Mouse (Mus musculus) heart, postnatal 10 days (tissue): ENCODE data around the gene Pdzd2. TPM values are rescaled to one million over a fixed set of nuclear protein-coding genes. Genes with fewer than 3 reads are reported as not detected.
A peak's percentile ranks its signal among the peaks of the same experiment; 100 is the strongest.

Experiments used
- DNase-seq, 2 experiments: peaks; one replicate each; pipeline ENCODE4 v3.0.0; 2021
- intact Hi-C: fragments of 180-260 bp; cut with DNase I; formaldehyde crosslinking; loops from one replicate; pipeline ENCODE4 v1.15.1; 2025
- total RNA-seq, 2 experiments: library from RNA; stranded (reverse); gene quantifications; 2 replicates each; pipeline ENCODE4 v1.2.3; 2021

Pdzd2 gene
- total RNA-seq, 2 experiments from 2014 or later = 186 to 218 TPM

DNA sequence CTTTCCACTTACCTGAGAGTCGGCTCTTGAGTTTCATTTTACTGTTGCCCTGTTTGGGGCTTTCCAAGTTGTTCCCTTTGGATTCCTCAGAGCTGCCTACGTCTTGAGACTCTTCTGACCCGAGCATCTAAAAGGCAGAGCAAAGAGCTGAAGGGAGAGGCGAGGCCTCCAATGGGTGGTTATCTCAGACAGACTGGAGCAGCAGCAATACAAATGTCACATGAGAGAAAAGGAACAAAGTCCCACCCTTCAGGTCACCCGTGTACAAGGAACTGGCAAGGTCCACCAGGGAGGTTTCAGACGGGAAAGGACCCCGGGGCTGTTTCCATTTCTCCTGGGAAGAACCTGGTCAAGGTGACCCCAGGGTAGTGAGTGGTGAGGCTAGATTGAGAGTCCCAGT lies 320.3 kb downstream of the Pdzd2 start:
- intact Hi-C loops = no loop called here
- DNase-seq = no peak

DNA sequence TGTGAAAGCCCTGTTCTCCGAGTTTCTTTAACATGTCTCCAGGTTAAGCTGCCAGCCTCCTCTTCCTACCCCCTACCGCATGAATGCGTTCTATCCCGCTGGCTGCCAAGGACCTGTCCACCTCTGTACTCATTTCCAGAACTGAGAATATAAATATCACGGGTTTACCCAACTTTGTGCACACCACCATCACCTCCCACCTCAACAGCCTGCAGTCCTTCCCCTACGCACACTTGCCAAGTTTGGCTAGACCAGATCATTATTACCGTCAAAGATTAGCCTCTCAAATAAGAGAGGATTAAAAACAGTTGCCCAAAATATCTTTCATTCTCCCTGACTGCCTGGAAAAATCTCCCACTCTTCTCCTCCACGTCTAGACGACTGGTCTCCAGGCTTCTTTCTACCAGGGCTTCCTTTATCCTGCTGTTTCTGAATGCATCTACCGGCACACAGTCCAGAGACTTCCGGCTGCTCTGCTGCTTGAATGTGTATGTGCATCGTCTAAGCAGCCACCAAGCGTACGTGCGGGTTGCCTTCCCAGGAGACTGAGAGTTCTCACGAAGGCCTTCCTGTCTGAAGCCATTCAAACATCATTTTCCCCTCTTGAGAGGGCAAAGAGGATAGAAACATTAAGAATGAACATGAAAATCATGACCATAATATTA lies 324.1 kb downstream of the Pdzd2 start:
- intact Hi-C loops = no loop called here
- peak; percentile 47 to 58 for DNase-seq

DNA sequence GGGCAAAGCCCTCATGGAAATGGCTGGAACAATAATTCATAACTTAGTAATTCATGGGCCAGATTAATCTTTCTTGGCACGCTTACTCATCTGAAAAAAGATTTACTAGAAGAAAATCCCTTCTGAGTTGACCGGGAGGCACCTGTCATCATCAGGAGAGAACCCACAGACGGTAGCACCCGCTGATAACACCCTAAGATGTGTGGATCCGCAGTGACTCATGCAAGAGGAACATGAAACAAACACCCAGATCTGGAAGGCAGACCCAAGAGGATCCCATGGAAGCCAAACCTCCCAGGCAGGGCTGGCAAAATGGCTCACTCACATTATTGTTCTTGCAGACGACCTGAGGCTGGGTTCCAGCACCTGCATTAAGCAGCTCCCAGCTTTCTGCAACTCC lies 325.0 kb downstream of the Pdzd2 start:
- intact Hi-C loops = no loop called here

DNA sequence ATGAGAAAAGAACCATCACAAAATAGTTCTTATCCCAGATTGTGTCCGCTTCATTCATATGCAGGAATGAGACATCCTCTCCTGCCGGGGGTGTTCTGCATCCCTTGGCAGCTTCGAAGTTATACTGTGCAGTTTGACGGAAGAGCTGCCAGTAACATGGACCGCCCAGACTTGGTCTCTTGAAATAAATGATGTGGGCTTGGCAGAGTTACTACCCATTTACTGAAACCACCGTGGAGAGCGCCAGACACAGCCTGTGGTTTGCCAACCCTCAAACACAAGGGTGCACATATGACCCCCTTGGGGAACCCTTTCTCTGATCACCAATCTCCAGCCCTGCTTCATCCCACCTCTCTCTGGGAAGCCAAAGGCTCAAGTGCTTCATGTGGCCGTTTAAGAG lies 331.5 kb downstream of the Pdzd2 start:
- no peak for DNase-seq
- intact Hi-C loops = no loop called here

More for the DNA sequence above, 325.0 kb downstream of the Pdzd2 start:
- peak in 1 of 2 experiments; percentile 21 for DNase-seq

DNA sequence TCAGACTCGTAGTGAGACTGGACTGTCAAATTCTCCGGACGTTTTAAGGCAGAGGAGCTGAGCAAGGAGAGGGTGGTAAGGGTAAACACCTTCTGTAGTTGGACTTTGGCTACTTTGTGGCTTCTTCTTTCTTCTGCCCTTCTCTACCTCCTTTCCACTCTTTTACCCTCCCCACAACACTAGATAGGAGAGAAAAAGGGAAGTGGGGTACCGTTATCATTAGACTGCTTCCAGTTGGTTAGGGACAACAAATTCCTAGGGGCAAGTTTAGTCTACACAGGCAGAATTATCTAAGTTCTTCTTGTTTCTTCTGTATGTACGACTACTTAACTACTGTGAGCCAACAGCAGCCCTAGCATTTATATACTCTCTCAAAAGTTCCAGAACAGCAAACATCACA lies 334.1 kb downstream of the Pdzd2 start:
- no peak for DNase-seq
- intact Hi-C loops = no loop called here

DNA sequence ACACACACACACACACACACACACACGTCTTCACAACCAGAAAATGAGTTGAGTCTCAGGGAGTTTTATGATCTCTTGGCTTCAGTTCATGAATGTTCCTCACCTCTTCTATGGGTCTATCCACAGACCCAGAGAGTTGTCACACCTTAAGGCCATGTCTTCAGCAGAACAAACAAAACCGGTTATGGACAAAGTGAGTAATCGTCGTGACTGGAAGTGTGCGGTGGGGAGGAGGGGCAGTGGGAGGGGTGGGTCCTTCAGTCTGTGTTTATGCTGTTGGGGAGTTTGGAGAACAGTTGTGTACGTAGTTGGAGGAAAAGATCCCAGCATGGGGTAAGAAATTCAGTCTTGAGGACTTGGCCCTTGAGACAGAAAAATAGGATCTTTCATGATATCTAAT lies 342.7 kb downstream of the Pdzd2 start:
- intact Hi-C loops = no loop called here
- no peak for DNase-seq

DNA sequence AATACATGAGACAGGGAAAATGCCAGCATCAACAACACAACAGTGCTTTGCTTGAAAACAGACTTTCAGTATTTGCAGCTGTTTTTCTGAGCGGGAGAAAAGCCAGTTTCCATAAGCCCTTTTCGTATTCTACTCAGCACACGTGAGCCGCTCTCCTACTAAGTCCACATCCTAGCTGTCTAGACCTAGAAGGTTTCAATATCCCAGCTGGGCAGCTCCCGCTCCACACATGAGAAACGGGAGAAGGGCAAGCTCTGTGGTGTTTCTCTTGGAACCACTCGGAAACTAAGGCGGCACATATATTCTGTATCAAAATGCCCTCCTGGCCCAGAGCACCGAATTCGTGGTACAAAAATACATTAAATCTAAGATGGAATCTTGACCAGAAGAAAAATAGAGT lies 345.0 kb downstream of the Pdzd2 start:
- intact Hi-C loops = no loop called here
- DNase-seq = no peak

DNA sequence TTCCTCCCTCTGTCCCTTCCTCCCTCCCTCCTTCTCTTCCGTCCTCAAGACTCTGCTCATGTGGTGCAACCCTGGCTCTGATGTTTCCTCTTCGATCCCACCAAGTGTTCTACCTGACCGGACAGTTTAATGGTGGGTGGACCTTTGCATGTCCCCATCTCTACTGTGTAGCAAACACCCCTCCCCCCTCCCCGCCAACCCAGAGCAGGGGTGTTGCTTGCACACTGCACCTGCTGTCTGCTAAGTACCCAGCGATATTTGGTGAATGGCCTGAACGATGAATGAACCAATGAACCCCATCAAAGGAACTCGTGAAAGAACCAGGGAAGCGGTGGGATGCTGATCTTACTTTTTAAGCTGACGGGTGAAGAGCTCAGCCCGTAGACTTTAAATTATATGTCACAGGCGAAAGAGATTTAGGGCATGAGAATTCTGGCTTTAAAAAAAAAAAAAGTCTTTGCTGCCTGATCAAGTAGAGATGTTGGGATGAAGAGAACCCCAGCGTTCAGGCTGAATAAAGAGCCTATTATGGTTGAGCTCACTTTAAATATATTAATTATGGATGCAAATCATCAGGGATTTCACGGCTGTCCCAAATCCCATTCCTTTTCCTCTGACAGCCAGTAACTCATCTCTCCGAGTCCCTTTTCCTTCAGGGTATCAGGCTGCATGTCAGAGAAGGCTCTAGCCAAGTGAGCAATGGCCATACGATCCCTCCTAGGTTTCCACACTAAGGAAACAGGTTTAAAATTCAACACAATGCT lies 350.8 kb downstream of the Pdzd2 start:
- intact Hi-C loops = no loop called here
- no peak for DNase-seq

DNA sequence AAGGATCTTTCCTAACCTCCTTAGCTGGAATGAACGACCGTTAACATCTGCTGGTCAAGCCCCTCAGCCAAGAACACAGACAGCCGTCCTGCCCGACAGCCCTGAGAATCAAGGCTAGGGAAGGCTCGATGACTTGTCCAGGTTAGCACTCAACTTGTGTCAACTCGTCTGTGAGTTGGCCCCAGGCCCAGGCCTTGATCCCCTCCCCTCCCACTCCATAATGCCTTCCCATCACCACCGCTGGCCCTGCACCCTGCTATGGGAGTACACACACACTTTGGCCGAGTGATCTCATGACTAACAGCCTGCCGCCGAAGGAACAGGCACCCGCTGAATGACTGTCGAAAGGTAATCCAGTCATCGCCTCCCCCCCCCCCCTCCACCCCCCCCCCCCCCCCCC lies 355.0 kb downstream of the Pdzd2 start:
- no peak for DNase-seq
- intact Hi-C loops = no loop called here

DNA sequence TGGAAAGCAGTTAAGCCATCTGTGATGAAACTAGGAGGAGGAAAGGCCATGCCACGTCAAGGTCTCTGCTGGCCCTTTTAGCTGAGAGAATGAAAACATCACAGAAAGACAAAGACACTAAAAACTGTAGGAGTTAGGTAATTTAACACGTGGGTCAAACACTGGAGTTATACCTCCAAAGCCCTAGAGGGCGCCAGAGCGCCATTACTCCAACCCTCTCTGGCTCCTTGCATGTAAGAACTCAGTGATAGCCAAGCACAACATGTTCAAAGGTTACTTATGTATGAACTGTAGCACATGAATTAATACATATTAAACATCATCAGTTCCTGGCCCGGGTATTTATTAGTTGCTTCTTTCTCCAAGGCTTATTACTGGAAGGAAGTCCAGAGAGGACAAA lies 359.2 kb downstream of the Pdzd2 start:
- intact Hi-C loops = no loop called here
- DNase-seq = peak; percentile 46 to 65

DNA sequence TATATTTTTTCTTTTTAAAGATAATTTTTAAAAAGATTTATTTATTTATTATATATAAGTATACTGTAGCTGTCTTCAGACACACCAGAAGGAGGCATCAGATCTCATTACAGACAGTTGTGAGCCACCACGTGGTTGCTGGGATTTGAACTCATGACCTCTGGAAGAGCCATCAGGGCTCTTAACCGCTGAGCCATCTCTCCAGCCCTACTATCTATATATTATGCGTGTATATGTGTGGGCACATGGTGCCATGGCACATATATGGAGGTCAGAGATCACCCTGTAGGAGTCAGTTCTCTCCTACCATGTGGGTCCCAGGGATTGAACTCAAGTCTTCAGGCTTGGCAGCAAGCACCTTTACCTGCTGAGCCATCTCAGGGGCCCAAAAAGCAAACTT lies 359.7 kb downstream of the Pdzd2 start:
- no peak for DNase-seq
- intact Hi-C loops = no loop called here

DNA sequence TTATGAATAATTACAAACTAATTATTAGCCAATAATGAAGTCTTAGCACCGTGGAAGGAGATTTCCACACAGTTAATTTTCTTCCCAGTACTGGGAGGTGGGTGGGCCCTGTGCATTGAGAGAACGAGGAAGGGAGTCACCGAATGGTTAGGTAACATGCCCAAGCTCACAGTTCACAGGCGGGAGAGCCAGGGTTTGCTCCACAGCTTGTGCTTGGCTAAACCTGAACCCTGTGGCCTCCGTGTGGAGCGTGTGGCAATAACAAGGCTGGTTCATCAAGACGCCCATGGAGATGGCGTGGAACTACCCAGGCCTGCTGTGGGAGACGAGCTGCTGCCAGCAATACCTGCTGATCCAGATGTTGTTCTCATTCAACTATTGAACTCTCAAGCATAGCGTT lies 361.9 kb downstream of the Pdzd2 start:
- intact Hi-C loops = loop anchor here (5.0 kb wide), 1 partner anchor 180 kb away; no protein-coding TSS in a partner anchor
- no peak for DNase-seq

DNA sequence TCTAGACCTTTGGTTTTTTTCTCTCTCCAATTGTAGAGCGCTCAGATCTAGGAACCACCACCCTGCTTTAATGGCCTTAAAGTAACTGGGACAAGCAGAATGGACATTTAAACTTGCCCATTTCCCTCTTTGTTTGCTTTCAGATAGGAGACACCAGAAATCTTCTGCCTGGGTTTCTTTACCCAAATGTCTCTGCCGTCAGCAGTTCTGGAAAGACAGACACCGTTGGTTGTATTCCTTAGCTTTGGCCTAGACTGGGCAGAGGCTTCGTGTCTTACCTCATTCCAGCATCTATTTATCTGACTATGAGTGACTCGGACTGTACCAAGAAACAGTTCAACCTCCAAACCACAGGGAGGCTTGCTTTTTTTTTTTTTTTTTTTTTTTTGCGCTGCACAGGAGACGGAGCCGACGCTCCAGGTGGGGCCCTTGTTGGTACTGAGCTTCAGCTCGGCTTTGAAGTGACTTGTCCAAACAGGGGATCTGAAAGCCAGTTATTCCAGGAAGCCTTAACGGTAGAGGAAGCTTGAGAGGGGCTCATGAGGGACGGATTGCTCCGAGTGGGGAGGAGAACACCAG lies 363.1 kb downstream of the Pdzd2 start:
- DNase-seq = no peak

DNA sequence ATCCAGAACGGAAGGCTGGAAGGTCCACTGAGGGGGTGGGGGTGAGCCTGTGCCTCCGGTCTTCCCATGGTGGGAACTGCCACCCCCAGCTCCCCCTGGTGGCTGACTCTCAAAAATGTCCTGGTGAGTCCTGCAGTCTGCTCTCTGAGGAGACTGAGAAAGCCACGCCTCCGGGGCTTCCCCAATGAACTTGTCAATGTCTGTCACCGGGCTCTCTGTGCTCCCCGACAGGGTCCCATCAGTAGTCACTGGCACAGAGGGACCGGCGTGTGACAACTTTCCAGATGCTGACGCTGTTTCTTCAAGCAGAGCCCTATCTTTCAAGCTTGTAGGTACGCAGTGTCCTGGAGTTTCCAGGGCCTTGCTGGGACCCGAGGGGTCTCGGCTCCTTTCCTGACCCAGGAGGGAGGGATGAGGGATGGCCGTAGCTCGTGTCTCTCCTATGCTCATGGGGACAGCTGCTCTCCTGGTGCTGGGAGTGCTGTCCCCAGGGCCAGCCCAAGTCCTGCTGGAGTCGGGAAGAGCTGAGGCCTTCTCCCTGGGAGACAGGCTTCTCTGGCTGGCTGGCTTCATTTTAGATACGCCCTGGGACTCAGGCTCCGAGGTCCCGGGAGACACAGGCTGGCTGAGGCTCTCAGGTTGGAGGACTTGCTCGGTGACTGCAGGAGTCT lies 363.9 kb downstream of the Pdzd2 start:
- peak; percentile 93 to 95 for DNase-seq
- intact Hi-C loops = loop anchor here (5.0 kb wide), 1 partner anchor 178 kb away; no protein-coding TSS in a partner anchor

More for the DNA sequence above, 363.1 kb downstream of the Pdzd2 start:
- intact Hi-C loops = loop anchor here (5.0 kb wide), 1 partner anchor 179 kb away; no protein-coding TSS in a partner anchor

DNA sequence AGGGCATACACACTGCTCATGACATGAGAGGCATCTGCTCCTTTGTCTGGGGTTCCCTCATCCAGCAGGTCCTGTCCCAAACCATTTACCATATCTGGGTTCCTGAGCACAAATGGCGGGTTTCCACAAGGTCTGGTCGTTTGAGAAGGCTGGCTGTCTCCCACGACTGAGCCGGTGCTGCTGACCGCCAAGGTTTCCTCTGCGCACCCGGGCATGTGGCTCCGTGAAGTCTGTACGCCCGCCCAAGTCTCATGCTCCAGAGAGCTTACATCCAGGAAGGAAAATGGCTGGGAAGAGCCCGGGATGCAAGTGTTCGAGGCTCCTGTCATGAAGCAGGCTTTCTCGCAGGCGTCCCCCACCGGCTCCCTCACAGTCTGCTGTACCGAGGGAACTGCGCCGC lies 364.8 kb downstream of the Pdzd2 start:
- intact Hi-C loops = loop anchor here (5.0 kb wide), 1 partner anchor 178 kb away; no protein-coding TSS in a partner anchor
- DNase-seq = peak in 1 of 2 experiments; percentile 16

DNA sequence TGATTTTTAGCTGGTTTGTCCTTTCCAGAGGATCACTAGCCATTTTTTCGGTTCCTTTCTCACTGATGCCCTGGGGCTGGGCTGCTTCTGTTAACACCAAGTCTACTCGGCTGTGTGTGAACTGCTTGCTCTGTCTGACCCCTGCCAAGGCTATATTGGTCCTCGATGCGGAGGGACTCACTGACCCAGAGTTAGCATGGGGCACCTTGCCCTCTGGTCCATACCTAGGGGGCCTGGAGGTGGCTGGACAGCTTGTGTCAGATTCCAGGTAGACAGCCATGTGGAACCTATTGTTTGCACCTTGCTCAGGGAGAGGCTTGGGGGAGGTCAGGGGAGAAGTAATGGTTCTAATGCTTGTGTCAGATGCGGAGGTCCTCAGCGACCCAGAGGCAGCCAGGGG lies 365.8 kb downstream of the Pdzd2 start:
- intact Hi-C loops = no loop called here

DNA sequence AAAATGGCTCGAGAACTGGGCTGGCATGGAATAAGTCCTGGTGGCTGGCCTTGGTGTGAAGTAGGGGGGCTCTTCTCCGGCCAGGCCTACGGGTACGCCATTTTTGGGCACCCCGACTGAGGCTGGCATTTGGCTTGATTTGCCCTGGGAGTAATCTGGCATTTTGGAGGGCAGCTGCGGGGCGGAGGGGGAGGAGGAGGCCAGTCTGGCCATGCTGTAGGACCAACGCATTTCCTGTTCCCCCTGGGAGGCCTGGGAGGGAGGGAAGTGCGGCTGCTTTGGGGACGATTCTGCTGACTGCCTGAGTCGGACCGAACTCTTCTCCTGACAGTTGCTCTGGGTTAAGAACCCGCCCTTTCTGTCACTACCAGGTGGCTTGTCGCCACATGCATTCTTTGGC lies 366.2 kb downstream of the Pdzd2 start:
- intact Hi-C loops = no loop called here
- peak in 1 of 2 experiments; percentile 25 for DNase-seq

More for the DNA sequence above, 365.8 kb downstream of the Pdzd2 start:
- no peak for DNase-seq

DNA sequence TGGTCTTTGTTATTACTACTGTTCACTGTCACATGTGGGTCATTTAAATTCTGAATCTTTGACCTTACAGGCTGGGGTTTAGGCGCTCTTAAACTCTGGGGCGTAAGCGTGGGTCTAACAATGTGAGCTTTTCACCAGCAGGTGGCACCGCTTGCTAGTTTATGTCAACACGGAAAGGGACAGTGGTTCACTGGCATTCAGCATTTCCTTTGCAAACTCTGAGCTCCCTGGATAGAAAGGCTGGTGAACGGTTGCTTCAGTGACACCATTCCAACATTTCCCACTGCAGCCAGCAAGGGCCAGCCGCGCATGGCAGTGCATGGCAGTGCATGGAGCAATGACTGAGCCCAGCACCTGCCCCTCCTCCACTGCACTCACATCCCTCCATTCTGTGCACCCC lies 368.5 kb downstream of the Pdzd2 start:
- intact Hi-C loops = loop anchor here (1.0 kb wide), 1 partner anchor 207 kb away; no protein-coding TSS in a partner anchor
- DNase-seq = peak; percentile 78 to 83

DNA sequence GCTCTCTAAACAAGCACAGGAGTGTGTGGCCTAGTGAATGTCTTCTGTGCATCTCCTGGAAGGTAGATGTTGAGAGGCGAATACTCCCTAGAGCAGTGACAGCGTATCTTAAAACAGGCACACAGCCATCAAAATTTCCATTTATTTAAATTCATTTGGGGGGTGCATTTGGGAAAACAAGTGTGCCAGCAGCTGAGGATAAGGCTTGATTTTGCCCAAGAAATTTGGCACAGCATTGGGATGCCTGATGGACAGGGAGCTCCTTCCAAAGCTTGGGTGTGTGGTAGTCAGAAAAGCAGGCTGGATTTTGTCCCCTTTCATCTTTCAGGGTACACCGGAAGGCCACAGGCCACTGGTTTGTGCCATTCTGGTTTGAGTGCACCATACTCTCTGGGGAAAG lies 369.6 kb downstream of the Pdzd2 start:
- no peak for DNase-seq
- intact Hi-C loops = no loop called here

DNA sequence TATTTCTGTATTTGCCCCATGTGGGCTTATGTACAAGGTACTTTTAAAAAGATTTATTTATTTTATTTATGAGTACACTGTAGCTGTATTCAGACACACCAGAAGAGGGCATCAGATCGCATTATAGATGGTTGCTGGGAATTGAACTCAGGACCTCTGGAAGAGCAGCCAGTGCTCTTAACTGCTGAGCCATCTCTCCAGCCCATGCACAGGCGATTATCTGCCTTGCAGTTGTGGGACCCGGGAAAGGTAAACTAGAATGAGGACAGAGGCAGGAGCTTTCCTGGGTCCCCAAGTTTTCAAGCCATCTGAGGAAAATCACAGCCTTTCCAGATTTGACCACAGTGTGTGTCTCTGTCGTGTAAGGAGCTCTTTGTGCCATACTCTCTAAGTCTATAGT lies 370.9 kb downstream of the Pdzd2 start:
- DNase-seq = no peak
- intact Hi-C loops = loop anchor here (2.0 kb wide), 1 partner anchor 426 kb away; no protein-coding TSS in a partner anchor

DNA sequence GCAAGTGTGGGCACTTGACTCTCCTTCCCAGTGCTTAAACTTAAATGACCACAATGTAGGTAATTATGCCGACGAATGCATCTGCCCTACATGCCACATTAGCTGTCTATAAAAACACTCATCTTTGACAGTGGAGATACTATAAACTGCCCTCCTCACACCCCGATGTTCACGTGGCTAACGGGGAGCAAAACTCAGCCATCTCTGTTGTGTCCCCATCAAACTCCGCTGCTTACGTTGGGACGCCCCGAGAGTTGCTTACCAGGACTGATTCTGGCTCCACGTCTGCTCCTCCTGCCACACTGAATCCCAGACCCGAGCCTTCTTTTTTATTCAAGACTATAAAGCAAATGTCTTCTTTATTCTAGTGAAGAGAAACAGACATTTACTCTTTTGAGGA lies 371.4 kb downstream of the Pdzd2 start:
- DNase-seq = no peak

More for the DNA sequence above, 371.4 kb downstream of the Pdzd2 start:
- intact Hi-C loops = loop anchor here (2.0 kb wide), 1 partner anchor 426 kb away; no protein-coding TSS in a partner anchor
